Mouse (Mus musculus) CH12.LX (cell line): ENCODE data around the gene Syna. TPM values are rescaled to one million over a fixed set of nuclear protein-coding genes. Genes with fewer than 3 reads are reported as not detected.

Source experiments
- DNase-seq: peaks from one replicate; pipeline ENCODE4 v3.0.0-alpha.2; 2013; ENCODE audit errors: extremely low read depth
- H3K27ac ChIP-seq: 2 replicates; pipeline ENCODE4 v1.5.1; 2012; ENCODE audit warnings: low read depth, mild to moderate bottlenecking, control low read depth, moderate library complexity; ENCODE audit not compliant: insufficient read depth
- H3K27me3 ChIP-seq: replicated peaks from 2 replicates; pipeline ENCODE3; 2012; ENCODE audit warnings: inconsistent platforms
- H3K36me3 ChIP-seq, 2 experiments: replicated peaks in 1 of 2; 2 replicates each; pipeline versions ENCODE3 to v1.6.1; 2012; ENCODE audit warnings: inconsistent platforms in 1 of 2, low read length in 1 of 2, mild to moderate bottlenecking in 1 of 2, mixed read lengths in 1 of 2, moderate library complexity in 1 of 2; ENCODE audit not compliant: control insufficient read depth in 1 of 2, insufficient read depth in 1 of 2
- H3K4me1 ChIP-seq, 2 experiments: 2 replicates each; pipeline ENCODE4 v1.6.1; 2012; ENCODE audit warnings: inconsistent platforms in 1 of 2, moderate library complexity in 1 of 2; ENCODE audit not compliant: insufficient read depth in 2 of 2, control insufficient read depth in 1 of 2
- H3K4me2 ChIP-seq: 2 replicates; pipeline ENCODE4 v1.6.1; 2012; ENCODE audit warnings: low read depth, mild to moderate bottlenecking, control low read depth; ENCODE audit not compliant: poor library complexity, insufficient read depth, severe bottlenecking
- H3K4me3 ChIP-seq, 3 experiments: fragments of 150-350 bp in 1 of 3; sonication (generic) in 1 of 3; replicated peaks in 1 of 3; 2 replicates each; pipeline versions ENCODE3 to v1.5.1; 2011 to 2012; ENCODE audit warnings: low read depth in 2 of 3, low read length in 2 of 3, mild to moderate bottlenecking in 2 of 3, moderate library complexity in 2 of 3, control low read depth in 1 of 3, improper control_type of control experiment in 1 of 3, inconsistent platforms in 1 of 3, mixed read lengths in 1 of 3; ENCODE audit not compliant: poor library complexity in 1 of 3
- H3K79me2 ChIP-seq: replicated peaks from 2 replicates; pipeline ENCODE4 v1.6.1; 2012; ENCODE audit warnings: mild to moderate bottlenecking, moderate library complexity; ENCODE audit not compliant: control insufficient read depth, poor library complexity, insufficient read depth, severe bottlenecking; ENCODE audit errors: extremely low read depth
- H3K9ac ChIP-seq: 2 replicates; pipeline ENCODE4 v1.6.1; 2012; ENCODE audit warnings: low read depth, mild to moderate bottlenecking, control low read depth, moderate library complexity; ENCODE audit not compliant: insufficient read depth
- H3K9me3 ChIP-seq: replicated peaks from 2 replicates; pipeline ENCODE3; 2012; ENCODE audit warnings: low read length, inconsistent platforms, mixed read lengths
- CHD1 ChIP-seq: IDR thresholded peaks from 2 replicates; pipeline ENCODE4 v1.6.1; 2012; ENCODE audit warnings: low read depth, low read length, improper control_type of control experiment, inconsistent platforms
- E2F4 ChIP-seq: IDR thresholded peaks from 2 replicates; pipeline ENCODE4 v1.6.1; 2011; ENCODE audit warnings: low read depth, low read length, improper control_type of control experiment; ENCODE audit not compliant: insufficient replicate concordance
- EP300 ChIP-seq: IDR thresholded peaks from 2 replicates; pipeline ENCODE4 v1.6.1; 2011; ENCODE audit warnings: low read length, improper control_type of control experiment
- HCFC1 ChIP-seq: IDR thresholded peaks from 2 replicates; pipeline ENCODE4 v1.6.1; 2012; ENCODE audit warnings: low read depth, mild to moderate bottlenecking, inconsistent platforms, low read length, improper control_type of control experiment
- JUN ChIP-seq: IDR thresholded peaks from 2 replicates; pipeline ENCODE4 v1.6.1; 2011; ENCODE audit warnings: low read depth, mild to moderate bottlenecking, low read length, improper control_type of control experiment, moderate library complexity; ENCODE audit not compliant: insufficient read depth
- MAFK ChIP-seq: IDR thresholded peaks from 2 replicates; pipeline ENCODE4 v1.6.1; 2011; ENCODE audit warnings: low read length, improper control_type of control experiment; ENCODE audit not compliant: insufficient replicate concordance
- MAX ChIP-seq: IDR thresholded peaks from 2 replicates; pipeline ENCODE4 v1.6.1; 2011; ENCODE audit warnings: low read length, improper control_type of control experiment
- MAZ ChIP-seq: IDR thresholded peaks from 2 replicates; pipeline ENCODE4 v1.6.1; 2012; ENCODE audit warnings: low read depth, mild to moderate bottlenecking, inconsistent platforms, low read length, improper control_type of control experiment, moderate library complexity
- MEF2A ChIP-seq: IDR thresholded peaks from 2 replicates; pipeline ENCODE4 v1.6.1; 2014; ENCODE audit warnings: low read depth, mild to moderate bottlenecking, inconsistent platforms, low read length, improper control_type of control experiment, borderline replicate concordance
- MYC ChIP-seq: IDR thresholded peaks from 2 replicates; pipeline ENCODE4 v1.6.1; 2011; ENCODE audit warnings: low read depth, mild to moderate bottlenecking, improper control_type of control experiment, low read length
- NELFE ChIP-seq: IDR thresholded peaks from 2 replicates; pipeline ENCODE4 v1.6.1; 2011; ENCODE audit warnings: low read depth, low read length, improper control_type of control experiment
- PAX5 ChIP-seq: IDR thresholded peaks from 2 replicates; pipeline ENCODE4 v1.6.1; 2012; ENCODE audit warnings: low read length, inconsistent platforms, mixed read lengths
- POLR2AphosphoS2 ChIP-seq: IDR thresholded peaks from 2 replicates; pipeline ENCODE4 v1.6.1; 2011; ENCODE audit warnings: low read depth, low read length, improper control_type of control experiment
- RAD21 ChIP-seq: IDR thresholded peaks from 2 replicates; pipeline ENCODE4 v1.6.1; 2011; ENCODE audit warnings: low read depth, mild to moderate bottlenecking, low read length, improper control_type of control experiment, moderate library complexity
- RCOR1 ChIP-seq: conservative IDR thresholded peaks from 2 replicates; pipeline ENCODE4 v1.6.1; 2012; ENCODE audit warnings: low read depth, mild to moderate bottlenecking, inconsistent platforms, low read length, improper control_type of control experiment
- SMC3 ChIP-seq: IDR thresholded peaks from 2 replicates; pipeline ENCODE4 v1.6.1; 2011; ENCODE audit warnings: low read depth, low read length, improper control_type of control experiment
- TCF12 ChIP-seq: IDR thresholded peaks from 2 replicates; pipeline ENCODE4 v1.6.1; 2014; ENCODE audit warnings: low read depth, mild to moderate bottlenecking, inconsistent platforms, low read length, improper control_type of control experiment
- UBTF ChIP-seq: IDR thresholded peaks from 2 replicates; pipeline ENCODE4 v1.6.1; 2012; ENCODE audit warnings: low read depth, mild to moderate bottlenecking, inconsistent platforms, low read length, improper control_type of control experiment, moderate library complexity
- USF2 ChIP-seq: conservative IDR thresholded peaks from 2 replicates; pipeline ENCODE4 v1.6.1; 2011; ENCODE audit warnings: low read depth, low read length, improper control_type of control experiment
- ZC3H11A ChIP-seq: IDR thresholded peaks from 2 replicates; pipeline ENCODE4 v1.6.1; 2012; ENCODE audit warnings: low read depth, mild to moderate bottlenecking, inconsistent platforms, low read length, improper control_type of control experiment
- ZKSCAN1 ChIP-seq: IDR thresholded peaks from 2 replicates; pipeline ENCODE4 v1.6.1; 2012; ENCODE audit warnings: low read depth, inconsistent platforms, low read length, improper control_type of control experiment, borderline replicate concordance
- ZMIZ1 ChIP-seq: IDR thresholded peaks from 2 replicates; pipeline ENCODE4 v1.6.1; 2012; ENCODE audit warnings: low read depth, mild to moderate bottlenecking, inconsistent platforms, low read length, improper control_type of control experiment
- ZNF384 ChIP-seq: IDR thresholded peaks from 2 replicates; pipeline ENCODE4 v1.6.1; 2012; ENCODE audit warnings: low read depth, low read length, improper control_type of control experiment, inconsistent platforms
- dilution Hi-C: fragments of 300-500 bp; cut with MboI; formaldehyde crosslinking; loops from 2 replicates; pipeline ENCODE4 v1.14.3; 2020; ENCODE audit warnings: low sequenced_read_pairs; ENCODE audit not compliant: extremely low pct_unique_long_range_greater_than_20kb, extremely low pct_ligation_motif_present
- in situ Hi-C: fragments of 300-500 bp; cut with MboI; formaldehyde crosslinking; loops from 3 replicates; pipeline ENCODE4 v1.14.3; 2019; ENCODE audit warnings: low sequenced_read_pairs, low pct_ligation_motif_present, low pct_unique_long_range_greater_than_20kb, mixed read lengths
- polyA plus RNA-seq: library from polyadenylated mRNA; unstranded; fragments of >175 nt; gene quantifications from 2 replicates; pipeline ENCODE4 v1.2.1, GENCODE M21; 2012; ENCODE audit warnings: low read depth; ENCODE audit not compliant: insufficient read length
- total RNA-seq, 2 experiments: library from RNA; depleted of rRNA; stranded (reverse); fragments of 300-350 nt in 1 of 2; fragments of >200 nt in 1 of 2; gene quantifications; 2 replicates each; pipeline ENCODE4 v1.2.3; 2012 to 2014

The Syna gene
- total and polyA plus RNA-seq, 3 experiments, result 0.13 to 4.0 (median 0.13) TPM

GRCm38 (mm10) chr5:134571730-134572507 lies 11.9 kb upstream of the Syna start (continued):
- TF ChIP-seq HCFC1 (peak; percentile 59), MEF2A (peak; percentile 80), POLR2AphosphoS2 (no peak), ZNF384 (peak; percentile 42; the same call in 1 of the 2 replicates), UBTF (no peak), NELFE (peak; percentile 61; the same call in 1 of the 2 replicates), MAZ (peak; percentile 86), EP300 (peak; percentile 72), ZKSCAN1 (no peak), MAFK (peak; percentile 66; the same call in 1 of the 2 replicates), ZMIZ1 (no peak)

GRCm38 (mm10) chr5:134568964-134569491 lies 9.1 kb upstream of the Syna start:
- Histone ChIP-seq H3K9me3 (peaks cover 3% of the 10 kb centered on the region), H3K4me1 (peaks cover 8 to 74% of the 10 kb centered on the region in 2 experiments), H3K27ac (no peak overlapping the region), H3K9ac (no peak overlapping the region), H3K4me2 (no peak overlapping the region), H3K79me2 (no peaks in the 10 kb centered on the region), H3K27me3 (no peaks in the 10 kb centered on the region), H3K4me3 (no peak overlapping the region), H3K36me3 (no peaks in the 10 kb centered on the region)
- in situ Hi-C loops (no loop called here), dilution Hi-C loops (no loop called here)
- no peak for DNase-seq
- TF ChIP-seq MAX, result no peak
- peak; percentile 52 for TF ChIP-seq ZNF384

DNA sequence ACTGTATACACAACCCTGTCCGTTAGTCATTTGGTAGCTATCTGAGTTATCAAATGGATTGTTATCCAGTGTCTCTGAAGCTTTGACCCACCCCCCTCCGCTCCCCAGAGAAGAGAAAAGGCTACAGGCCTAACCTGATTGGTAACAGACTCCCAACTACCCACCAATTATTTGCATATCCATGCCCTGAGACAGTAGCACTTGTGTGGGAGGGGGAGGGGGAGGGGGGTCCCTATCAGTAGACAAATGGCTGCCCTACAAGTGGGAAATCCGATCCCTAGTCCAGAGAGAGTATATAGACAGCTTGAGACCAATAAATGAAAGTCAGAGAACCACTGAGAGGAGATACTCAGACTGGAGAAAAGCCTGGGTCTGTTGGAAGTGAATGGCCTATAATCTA lies 8.1 kb upstream of the Syna start:
- TF ChIP-seq MEF2A, result no peak
- no peak for TF ChIP-seq RAD21
- no peak for TF ChIP-seq MAX
- no peak for TF ChIP-seq ZC3H11A
- TF ChIP-seq TCF12, result no peak
- TF ChIP-seq MYC, result no peak
- no peak for TF ChIP-seq ZKSCAN1
- no peak for TF ChIP-seq RCOR1
- TF ChIP-seq PAX5, result no peak
- TF ChIP-seq E2F4, result no peak
- TF ChIP-seq CHD1, result no peak
- no peak for TF ChIP-seq USF2
- no peak for TF ChIP-seq SMC3
- no peak for TF ChIP-seq MAZ
- no peak for TF ChIP-seq JUN
- H3K36me3 ChIP-seq, result no peaks in the 10 kb centered on the region
- dilution Hi-C loops (no loop called here), in situ Hi-C loops (no loop called here)
- peaks cover 8 to 64% of the 10 kb centered on the region in 2 experiments for H3K4me1 ChIP-seq
- no peaks in the 10 kb centered on the region for H3K27me3 ChIP-seq
- DNase-seq, result peak; percentile 24
- no peak overlapping the region for H3K4me2 ChIP-seq
- H3K4me3 ChIP-seq, result no peak overlapping the region
- H3K9ac ChIP-seq, result no peak overlapping the region
- H3K27ac ChIP-seq, result no peak overlapping the region
- H3K9me3 ChIP-seq, result peaks cover 3% of the 10 kb centered on the region
- no peaks in the 10 kb centered on the region for H3K79me2 ChIP-seq
